Comparison of ENCODE assay signal across 8 mouse cellular contexts in genomic region chr8:120126357-120127161, GRCm38 (mm10). TPM values are rescaled to one million over a fixed set of nuclear protein-coding genes. Genes with fewer than 3 reads are reported as not detected.
A peak's percentile ranks its signal among the peaks of the same experiment; 100 is the strongest.
DNase-seq lines count a peak whose midpoint lies in the region; ATAC-seq and TF ChIP-seq lines count a peak whose summit lies in the region.

No protein-coding gene starts in this region.

- H3K4me3 ChIP-seq in neural tube, embryonic 11.5 days (ENCODE audit: low read depth, low read length) = no peak overlapping the region
- H3K4me3 ChIP-seq in heart, postnatal 0 days (ENCODE audit: low read depth, low read length) = no peak overlapping the region
- no peak overlapping the region for H3K4me3 ChIP-seq in liver, embryonic 15.5 days (replicated peaks)
- no peak overlapping the region for H3K4me3 ChIP-seq in stomach, embryonic 16.5 days (replicated peaks; ENCODE audit: low read length)

- WGBS in neural tube, embryonic 11.5 days = 40% methylated on average over 14 of the region's 14 CpGs
- 9% methylated on average over 14 of the region's 14 CpGs for WGBS in heart, postnatal 0 days
- 16% methylated on average over 14 of the region's 14 CpGs for WGBS in liver, embryonic 15.5 days (ENCODE audit: insufficient replicate concordance)
- WGBS in stomach, embryonic 16.5 days = 25% methylated on average over 14 of the region's 14 CpGs

- H3K9me3 ChIP-seq in neural tube, embryonic 11.5 days (ENCODE audit: control insufficient read depth, low read length) = no peaks in the 10 kb centered on the region
- H3K9me3 ChIP-seq in heart, postnatal 0 days (replicated peaks; ENCODE audit: control insufficient read depth, low read length) = no peaks in the 10 kb centered on the region
- H3K9me3 ChIP-seq in liver, embryonic 15.5 days (replicated peaks) = no peaks in the 10 kb centered on the region
- H3K9me3 ChIP-seq in stomach, embryonic 16.5 days (replicated peaks; ENCODE audit: control insufficient read depth, low read length) = no peaks in the 10 kb centered on the region; the same call in 1 of the 2 replicates

- no peaks in the 10 kb centered on the region for H3K27me3 ChIP-seq in neural tube, embryonic 11.5 days (ENCODE audit: control insufficient read depth, insufficient read depth, low read length)
- H3K27me3 ChIP-seq in heart, postnatal 0 days (ENCODE audit: control insufficient read depth, insufficient read depth, low read length) = no peaks in the 10 kb centered on the region
- H3K27me3 ChIP-seq in liver, embryonic 15.5 days = peaks cover 36% of the 10 kb centered on the region
- no peaks in the 10 kb centered on the region for H3K27me3 ChIP-seq in stomach, embryonic 16.5 days (ENCODE audit: control insufficient read depth, insufficient read depth, low read length)

- TF ChIP-seq CTCF in heart, postnatal 0 days (IDR thresholded peaks at IDR 0.05; ENCODE audit: low read depth) = no peak

- DNase-seq in neural tube, embryonic 11.5 days (ENCODE audit: low spot score) = peak; percentile 19
- no peak for DNase-seq in neural tube, embryonic 10.5 days (ENCODE audit: extremely low spot score, low spot score)
- DNase-seq in heart, postnatal 0 days (ENCODE audit: low spot score) = peak; percentile 59
- DNase-seq in left cerebral cortex, postnatal 14 days (ENCODE audit: low spot score in 2 of 2) = no peak
- DNase-seq in urinary bladder, adult 18-20 months (ENCODE audit: low spot score in 2 of 2) = no peak
- no peak for DNase-seq in adipocyte (ENCODE audit: low spot score)

- H3K36me3 ChIP-seq in neural tube, embryonic 11.5 days (ENCODE audit: control insufficient read depth, insufficient read depth, low read length) = no peaks in the 10 kb centered on the region
- H3K36me3 ChIP-seq in heart, postnatal 0 days (replicated peaks; ENCODE audit: control insufficient read depth, insufficient read depth, low read length) = no peaks in the 10 kb centered on the region
- no peaks in the 10 kb centered on the region for H3K36me3 ChIP-seq in liver, embryonic 15.5 days (replicated peaks)
- H3K36me3 ChIP-seq in stomach, embryonic 16.5 days (ENCODE audit: control insufficient read depth, insufficient read depth, low read length) = no peaks in the 10 kb centered on the region

- H3K27ac ChIP-seq in neural tube, embryonic 11.5 days (ENCODE audit: low read depth, low read length) = no peak overlapping the region
- H3K27ac ChIP-seq in heart, postnatal 0 days (ENCODE audit: low read depth) = peak overlapping the region; percentile 87
- H3K27ac ChIP-seq in liver, embryonic 15.5 days (replicated peaks) = no peak overlapping the region
- peak overlapping the region; percentile 65 for H3K27ac ChIP-seq in stomach, embryonic 16.5 days (ENCODE audit: low read length)

- H3K4me2 ChIP-seq in neural tube, embryonic 11.5 days (ENCODE audit: low read depth) = no peak overlapping the region
- H3K4me2 ChIP-seq in heart, postnatal 0 days (ENCODE audit: low read depth, low read length) = peak overlapping the region; percentile 22
- no peak overlapping the region for H3K4me2 ChIP-seq in liver, embryonic 15.5 days
- no peak overlapping the region for H3K4me2 ChIP-seq in stomach, embryonic 16.5 days (ENCODE audit: low read depth, low read length)

- intact Hi-C loops in left cerebral cortex, postnatal 14 days (cut with DNase I) = no loop called here

- peaks cover 6% of the 10 kb centered on the region; the same call in 1 of the 2 replicates for H3K4me1 ChIP-seq in neural tube, embryonic 11.5 days (ENCODE audit: control insufficient read depth, insufficient read depth, low read length)
- peaks cover 52% of the 10 kb centered on the region for H3K4me1 ChIP-seq in heart, postnatal 0 days (ENCODE audit: control insufficient read depth, insufficient read depth)
- peaks cover 7% of the 10 kb centered on the region; the same call in 1 of the 2 replicates for H3K4me1 ChIP-seq in liver, embryonic 15.5 days (replicated peaks)
- H3K4me1 ChIP-seq in stomach, embryonic 16.5 days (ENCODE audit: control insufficient read depth, insufficient read depth, low read length) = peaks cover 26% of the 10 kb centered on the region

- peak; percentile 58; the same call in 1 of the 2 replicates for TF ChIP-seq EP300 in heart, postnatal 0 days (IDR thresholded peaks at IDR 0.05; ENCODE audit: low read depth)

- no peak for ATAC-seq in neural tube, embryonic 11.5 days (ENCODE audit: insufficient read depth, low FRiP score, low TSS enrichment)
- ATAC-seq in heart, postnatal 0 days (ENCODE audit: insufficient read depth, low read depth) = peak; percentile 69
- ATAC-seq in liver, embryonic 15.5 days (ENCODE audit: insufficient read depth) = peak; percentile 49
- ATAC-seq in stomach, embryonic 16.5 days (ENCODE audit: insufficient read depth, low FRiP score) = peak; percentile 51; the same call in 1 of the 2 replicates

- H3K9ac ChIP-seq in neural tube, embryonic 11.5 days (ENCODE audit: low read length) = no peak overlapping the region
- H3K9ac ChIP-seq in heart, postnatal 0 days (replicated peaks; ENCODE audit: low read depth, low read length) = peak overlapping the region; percentile 29; the same call in 1 of the 2 replicates
- no peak overlapping the region for H3K9ac ChIP-seq in liver, embryonic 15.5 days
- H3K9ac ChIP-seq in stomach, embryonic 16.5 days (ENCODE audit: low read length) = peak overlapping the region; percentile 28; the same call in 1 of the 2 replicates

RNA-seq across cellular contexts. Expression of gene 6430548M08Rik, which starts 12.6 kb away (rescaled TPM):
- polyA plus RNA-seq in neural tube, embryonic 11.5 days (2014; fragmentation: Nextera tagmentation; extraction: Ambion mirVana) = 12.0 and 13.7 TPM in 2 replicates
- total RNA-seq in heart, postnatal 0 days (2014; rRNA removed; ENCODE audit: low replicate concordance) = 14.5 and 22.2 TPM in 2 replicates
- 7.1 and 8.4 TPM in 2 replicates for polyA plus RNA-seq in heart, postnatal 0 days (2015; fragmentation: Nextera tagmentation; extraction: Ambion mirVana)
- 2.8 and 3.4 TPM in 2 replicates for polyA plus RNA-seq in liver, embryonic 15.5 days (2015; fragmentation: Nextera tagmentation; extraction: Ambion mirVana)
- polyA plus RNA-seq in stomach, embryonic 16.5 days (2015; fragmentation: Nextera tagmentation; extraction: Ambion mirVana) = 7.5 and 9.1 TPM in 2 replicates
- total RNA-seq in left cerebral cortex, postnatal 14 days (2021) = 100 to 1,000 TPM; 134 to 145 TPM

RNA-seq across cellular contexts. Expression of gene Zdhhc7, which starts 25.3 kb away (rescaled TPM):
- 33.0 and 33.9 TPM in 2 replicates for polyA plus RNA-seq in neural tube, embryonic 11.5 days (2014; fragmentation: Nextera tagmentation; extraction: Ambion mirVana)
- 57.6 and 86.8 TPM in 2 replicates for total RNA-seq in heart, postnatal 0 days (2014; rRNA removed; ENCODE audit: low replicate concordance)
- polyA plus RNA-seq in heart, postnatal 0 days (2015; fragmentation: Nextera tagmentation; extraction: Ambion mirVana) = 33.5 and 35.2 TPM in 2 replicates
- polyA plus RNA-seq in liver, embryonic 15.5 days (2015; fragmentation: Nextera tagmentation; extraction: Ambion mirVana) = 13.9 and 17.2 TPM in 2 replicates
- polyA plus RNA-seq in stomach, embryonic 16.5 days (2015; fragmentation: Nextera tagmentation; extraction: Ambion mirVana) = 30.2 and 31.1 TPM in 2 replicates
- 10 to 100 TPM; 36.0 to 44.1 TPM for total RNA-seq in left cerebral cortex, postnatal 14 days (2021)

RNA-seq across cellular contexts. Expression of gene Fam92b, which starts 50.7 kb away (rescaled TPM):
- 0.90 and 1.0 TPM in 2 replicates for polyA plus RNA-seq in neural tube, embryonic 11.5 days (2014; fragmentation: Nextera tagmentation; extraction: Ambion mirVana)
- not detected in 2 replicates for total RNA-seq in heart, postnatal 0 days (2014; rRNA removed; ENCODE audit: low replicate concordance)
- 0.44 TPM in 1 of 2 replicates, not detected in the other for polyA plus RNA-seq in heart, postnatal 0 days (2015; fragmentation: Nextera tagmentation; extraction: Ambion mirVana)
- not detected in 2 replicates for polyA plus RNA-seq in liver, embryonic 15.5 days (2015; fragmentation: Nextera tagmentation; extraction: Ambion mirVana)
- 0.57 and 0.72 TPM in 2 replicates for polyA plus RNA-seq in stomach, embryonic 16.5 days (2015; fragmentation: Nextera tagmentation; extraction: Ambion mirVana)
- total RNA-seq in left cerebral cortex, postnatal 14 days (2021) = under 1 TPM in 1 of 2 experiments, not detected in 1; 0.47 TPM

Comparison
In these comparisons a context has a peak if more than half of its experiments do, and no peak if none do; other contexts are left out.
1. DNase-seq: peak in neural tube, embryonic 11.5 days (single experiment) and heart, postnatal 0 days (single experiment); none in neural tube, embryonic 10.5 days (single experiment), left cerebral cortex, postnatal 14 days (0 of 2), urinary bladder, adult 18-20 months (0 of 2) and adipocyte (single experiment).
2. H3K27ac ChIP-seq: peak in heart, postnatal 0 days (single experiment) and stomach, embryonic 16.5 days (single experiment); none in neural tube, embryonic 11.5 days (single experiment) and liver, embryonic 15.5 days (single experiment).
3. H3K9ac ChIP-seq: peak in heart, postnatal 0 days (single experiment) and stomach, embryonic 16.5 days (single experiment); none in neural tube, embryonic 11.5 days (single experiment) and liver, embryonic 15.5 days (single experiment).